Mouse (Mus musculus) bone marrow, adult 2 months (tissue): ENCODE results near the gene Sema4a.

ENCODE experiments used
- CTCF ChIP-seq: fragments of 200-500 bp; IDR thresholded peaks from 2 replicates; pipeline ENCODE4 v1.5.1; 2011; ENCODE audit warnings: low read length, control low read depth; ENCODE audit not compliant: control insufficient read depth, insufficient read depth
- POLR2A ChIP-seq: fragments of 200-500 bp; IDR thresholded peaks from 2 replicates; pipeline ENCODE4 v1.6.1; 2011; ENCODE audit warnings: low read depth, mild to moderate bottlenecking, control low read depth, low read length, borderline replicate concordance; ENCODE audit not compliant: control insufficient read depth

- TF ChIP-seq CTCF (no peak), POLR2A (no peak)
Observed at GRCm38 (mm10) chr3:88495741-88496415, 34.9 kb upstream of the Sema4a start.
